Mouse (Mus musculus): ENCODE results near the gene Serpine1.

The Serpine1 gene

DNA sequence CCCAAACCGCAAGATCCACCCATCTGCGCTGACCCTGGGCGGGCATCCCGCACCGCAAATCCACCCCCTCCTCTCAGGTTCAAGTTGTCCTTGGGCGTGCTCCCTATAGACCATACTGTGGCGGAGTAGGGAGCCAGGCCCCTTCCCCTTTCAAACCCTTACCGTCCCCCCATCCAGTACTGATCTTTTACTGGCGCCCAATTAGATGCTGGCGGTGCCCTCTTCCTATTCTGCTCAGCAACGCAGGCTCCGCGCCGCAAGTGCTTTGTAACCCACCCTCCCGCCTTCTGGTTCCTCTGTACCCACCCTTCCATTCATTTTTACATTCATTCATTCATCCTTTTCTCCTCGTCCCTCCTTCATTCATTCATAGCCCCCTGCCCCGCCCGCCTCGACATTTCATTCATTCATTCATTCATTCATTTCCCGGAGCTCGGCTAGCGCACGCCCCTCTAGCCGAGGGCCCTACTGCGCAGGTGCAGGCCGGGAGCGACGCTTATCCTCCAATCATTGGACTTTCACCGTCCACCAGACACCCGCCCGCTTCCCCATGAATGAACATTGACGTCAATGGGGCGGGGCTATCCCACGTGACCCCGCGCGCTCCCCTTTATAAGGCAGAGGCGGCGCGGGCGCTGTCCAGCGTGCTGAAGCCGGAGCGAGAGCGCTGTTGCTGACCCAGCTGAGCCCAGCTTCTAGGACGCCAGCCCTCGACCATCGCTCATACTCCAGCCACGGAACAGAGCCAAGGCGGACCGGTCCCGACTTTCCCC is 42.2 kb downstream of the Serpine1 start:
- peak; percentile 97 for DNase-seq (ENCODE audit: low read depth, low spot score)
- no peaks in the 10 kb centered on the region for H3K36me3 ChIP-seq (ENCODE audit: control insufficient read depth, insufficient read depth, low read length, poor library complexity, severe bottlenecking)
- H3K27me3 ChIP-seq (ENCODE audit: control insufficient read depth, insufficient read depth, low read length, poor library complexity, severe bottlenecking), result no peaks in the 10 kb centered on the region; the same call in none of the 2 replicates

- DNase-seq (ENCODE audit: low read depth, low spot score), result no peak
- Histone ChIP-seq H3K27me3 (ENCODE audit: control insufficient read depth, insufficient read depth, low read length, poor library complexity, severe bottlenecking) (no peaks in the 10 kb centered on the region; the same call in none of the 2 replicates), H3K36me3 (ENCODE audit: control insufficient read depth, insufficient read depth, low read length, poor library complexity, severe bottlenecking) (no peaks in the 10 kb centered on the region)
Measured at GRCm38 (mm10) chr5:137029273-137029585, 42.8 kb downstream of the Serpine1 start.

DNA sequence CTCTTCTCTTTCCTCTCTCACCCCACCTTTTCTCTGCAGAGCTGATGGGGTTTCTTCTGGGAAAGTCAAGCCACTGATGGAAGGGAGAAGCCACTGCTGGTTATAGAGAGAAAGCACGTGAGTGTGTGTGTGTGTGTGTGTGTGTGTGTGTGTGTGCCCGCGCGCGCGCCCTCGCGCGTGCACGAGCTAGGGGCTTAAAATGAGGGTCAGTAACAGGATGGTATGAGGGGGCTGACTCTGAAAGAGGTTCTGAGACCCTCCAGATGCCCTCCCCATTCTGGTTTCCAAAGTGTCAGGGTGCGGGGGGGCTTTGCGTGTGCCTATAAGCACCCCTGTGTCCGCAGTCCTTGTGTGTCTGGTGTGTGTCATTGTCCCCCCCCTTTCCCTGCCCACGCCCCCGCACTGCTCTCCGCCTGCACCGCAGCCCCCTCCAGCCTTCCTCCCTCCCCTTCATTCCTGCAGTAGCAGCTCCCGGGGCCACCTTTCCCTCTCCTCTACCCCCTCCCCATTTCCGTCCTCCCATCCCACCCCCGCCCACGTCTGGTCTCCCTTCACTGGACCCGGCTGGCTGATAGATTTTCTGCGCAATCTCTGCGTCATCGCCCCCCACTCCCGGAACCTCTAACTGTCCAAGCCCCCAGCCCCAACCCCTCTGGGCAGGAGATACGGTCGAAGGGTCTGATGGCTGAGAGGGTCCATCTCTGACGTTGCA is 43.4 kb downstream of the Serpine1 start:
- H3K36me3 ChIP-seq (ENCODE audit: control insufficient read depth, insufficient read depth, low read length, poor library complexity, severe bottlenecking), result no peaks in the 10 kb centered on the region
- H3K27me3 ChIP-seq (ENCODE audit: control insufficient read depth, insufficient read depth, low read length, poor library complexity, severe bottlenecking), result no peaks in the 10 kb centered on the region; the same call in none of the 2 replicates
- peak; percentile 29 for DNase-seq (ENCODE audit: low read depth, low spot score)

DNA sequence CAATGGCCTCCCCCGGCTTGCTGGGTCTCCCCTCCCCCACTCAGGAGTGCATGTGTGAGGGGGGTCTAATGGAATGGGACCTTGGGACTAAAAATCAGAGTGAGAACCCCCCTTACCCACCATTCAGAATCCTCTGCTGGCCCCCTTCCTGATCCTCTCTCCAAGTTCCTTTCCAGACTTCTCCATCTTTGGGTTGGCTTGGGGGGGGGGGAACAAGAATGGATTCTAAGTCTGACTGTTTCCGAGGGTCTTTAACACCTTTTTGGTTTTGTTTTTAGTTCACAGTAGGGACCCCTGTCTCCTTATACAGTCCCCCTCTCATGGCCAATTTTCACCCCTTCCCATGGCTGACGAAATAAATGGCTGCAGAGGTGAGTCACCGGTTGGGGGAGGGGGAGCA is 46.0 kb downstream of the Serpine1 start, which contains the start of gene Vgf:
Vgf (plus strand) TSS at position 301 of the 400 bp plus-strand sequence.
- Histone ChIP-seq H3K36me3 (ENCODE audit: control insufficient read depth, insufficient read depth, low read length, poor library complexity, severe bottlenecking) (no peaks in the 10 kb centered on the region), H3K27me3 (ENCODE audit: control insufficient read depth, insufficient read depth, low read length, poor library complexity, severe bottlenecking) (no peaks in the 10 kb centered on the region; the same call in none of the 2 replicates)
- no peak for DNase-seq (ENCODE audit: low read depth, low spot score)

GRCm38 (mm10) chr5:137025132-137025531 is 46.9 kb downstream of the Serpine1 start:
- peak; percentile 85 for DNase-seq (ENCODE audit: low read depth, low spot score)
- no peaks in the 10 kb centered on the region; the same call in 1 of the 2 replicates for H3K27me3 ChIP-seq (ENCODE audit: control insufficient read depth, insufficient read depth, low read length, poor library complexity, severe bottlenecking)
- H3K36me3 ChIP-seq (ENCODE audit: control insufficient read depth, insufficient read depth, low read length, poor library complexity, severe bottlenecking), result no peaks in the 10 kb centered on the region

- Histone ChIP-seq H3K36me3 (ENCODE audit: control insufficient read depth, insufficient read depth, low read length, poor library complexity, severe bottlenecking) (no peaks in the 10 kb centered on the region), H3K27me3 (ENCODE audit: control insufficient read depth, insufficient read depth, low read length, poor library complexity, severe bottlenecking) (no peaks in the 10 kb centered on the region; the same call in 1 of the 2 replicates)
- DNase-seq (ENCODE audit: low read depth, low spot score), result no peak
Measured at GRCm38 (mm10) chr5:137024318-137024717, 47.8 kb downstream of the Serpine1 start.

DNA sequence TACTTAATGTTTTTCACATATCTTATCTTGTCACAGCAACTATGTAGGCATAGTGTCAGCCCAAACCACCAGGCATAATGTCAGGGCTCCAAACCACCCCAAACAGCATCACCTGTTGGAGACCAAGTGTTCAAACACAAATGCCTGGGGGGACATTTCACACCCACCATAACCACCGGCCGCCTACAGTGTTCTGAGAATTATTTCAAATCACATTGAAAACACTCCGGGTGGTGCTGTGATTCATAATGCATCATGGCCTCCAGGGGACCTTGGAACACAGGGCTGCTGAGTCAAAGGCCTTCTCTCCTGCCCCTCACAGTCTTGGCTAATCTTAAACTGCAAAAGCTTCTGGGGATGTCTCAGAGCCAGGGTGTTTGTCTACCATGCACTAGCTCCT is 56.2 kb downstream of the Serpine1 start:
- Histone ChIP-seq H3K36me3 (ENCODE audit: control insufficient read depth, insufficient read depth, low read length, poor library complexity, severe bottlenecking) (no peaks in the 10 kb centered on the region), H3K27me3 (ENCODE audit: control insufficient read depth, insufficient read depth, low read length, poor library complexity, severe bottlenecking) (no peaks in the 10 kb centered on the region)
- no peak for DNase-seq (ENCODE audit: low read depth, low spot score)

DNA sequence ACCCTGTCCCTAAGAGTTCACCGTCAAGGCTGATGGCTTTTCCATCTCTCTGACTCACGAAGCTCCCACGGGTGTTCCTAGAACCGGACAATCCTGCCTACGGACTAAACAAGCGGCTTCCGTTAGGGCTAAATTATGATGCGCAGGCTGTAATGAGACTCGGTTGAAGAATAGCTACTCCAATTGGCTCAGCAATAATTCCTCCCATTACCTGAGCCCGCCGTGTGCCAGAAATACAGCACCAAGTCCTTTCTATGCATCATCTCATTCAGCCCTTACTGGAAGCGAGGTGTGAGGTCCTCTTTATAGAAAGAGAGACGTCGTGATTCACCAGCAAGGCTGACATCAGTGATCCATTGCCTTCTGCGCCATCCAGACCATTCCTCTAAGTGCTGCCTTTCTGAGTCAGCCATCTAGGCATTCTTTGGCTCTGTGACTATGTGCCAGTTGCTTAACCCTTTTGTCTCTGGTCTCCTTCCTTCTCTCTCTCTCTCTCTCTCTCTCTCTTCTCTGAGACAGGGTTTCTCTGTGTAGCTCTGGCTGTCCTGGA is 59.6 kb downstream of the Serpine1 start:
- no peak for DNase-seq (ENCODE audit: low read depth, low spot score)
- Histone ChIP-seq H3K36me3 (ENCODE audit: control insufficient read depth, insufficient read depth, low read length, poor library complexity, severe bottlenecking) (no peaks in the 10 kb centered on the region), H3K27me3 (ENCODE audit: control insufficient read depth, insufficient read depth, low read length, poor library complexity, severe bottlenecking) (no peaks in the 10 kb centered on the region)

Data from splenic B cell, adult 2 months (primary cell).